8 mouse cellular contexts compared by ENCODE assay signal in the genomic region with DNA sequence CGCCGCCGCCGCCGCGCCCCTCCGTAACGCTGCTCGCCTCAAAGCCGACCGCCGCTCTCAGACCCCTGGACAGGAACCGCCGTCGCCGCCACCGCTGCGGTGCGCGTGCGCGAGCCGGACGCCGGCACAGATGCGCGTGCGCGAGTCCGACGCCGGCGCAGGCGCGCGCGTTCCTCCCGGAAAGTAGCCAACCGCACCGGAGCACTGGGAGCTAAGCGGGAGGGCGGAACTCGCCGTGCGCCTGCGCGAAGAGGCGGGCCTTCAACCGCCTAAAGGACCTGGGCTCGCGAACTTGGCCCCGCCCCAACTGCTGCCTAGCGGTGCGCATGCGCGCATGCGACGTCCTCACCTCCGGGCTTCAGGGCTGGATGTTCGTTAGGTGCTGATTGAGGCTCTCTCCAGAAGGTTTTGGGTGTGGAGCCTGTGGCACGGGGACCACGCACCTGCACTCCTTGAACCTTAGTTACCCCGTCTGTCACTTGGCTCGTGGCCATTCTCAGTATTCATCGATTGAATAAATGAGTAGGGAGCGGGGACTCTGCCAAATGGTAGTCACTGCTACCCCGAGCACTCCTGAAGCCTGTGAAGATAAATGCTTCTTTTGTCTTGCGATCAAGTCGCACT. TPM values are rescaled to one million over a fixed set of nuclear protein-coding genes. Genes with fewer than 3 reads are reported as not detected.
DNase-seq lines count a peak whose midpoint lies in the region; ATAC-seq lines count a peak whose summit lies in the region.

TSS of gene Upf1 (minus strand) at position 85 of the 624 bp plus-strand sequence.

- peak within 1 kb of the TSS; percentile 100 for H3K4me3 ChIP-seq in hindbrain, embryonic 16.5 days (ENCODE audit: low read length)
- peak within 1 kb of the TSS; percentile 76 for H3K4me3 ChIP-seq in macrophage (ENCODE audit: inconsistent target)

- H3K4me1 ChIP-seq in hindbrain, embryonic 16.5 days (ENCODE audit: control insufficient read depth, insufficient read depth, low read depth, low read length) = peaks cover 36% of the 10 kb centered on the region

- peaks cover 43% of the 10 kb centered on the region for H3K79me2 ChIP-seq in macrophage (ENCODE audit: inconsistent target)

- WGBS in hindbrain, embryonic 16.5 days = under 1% methylated on average over 66 of the region's 69 CpGs
- WGBS in macrophage (ENCODE audit: missing documents) = 2% methylated on average over 68 of the region's 69 CpGs

- peak; percentile 99 for DNase-seq in WW6 (ENCODE audit: low read depth, low spot score)
- peak; percentile 99 to 100 for DNase-seq in cerebellum, postnatal 4 days (ENCODE audit: low spot score in 2 of 2)
- DNase-seq in gastrocnemius, adult 18-20 months (ENCODE audit: low spot score) = peak; percentile 99
- peak; percentile 99 to 100 for DNase-seq in left cerebral cortex, adult 18-20 months (ENCODE audit: low spot score in 2 of 2)
- DNase-seq in right cerebral cortex, adult 18-20 months = peak; percentile 99
- peak; percentile 98 for DNase-seq in urinary bladder, postnatal 10 days (ENCODE audit: low spot score)

- peak; percentile 91 for ATAC-seq in hindbrain, embryonic 16.5 days

- peak within 1 kb of the TSS; percentile 100 for H3K4me2 ChIP-seq in hindbrain, embryonic 16.5 days (ENCODE audit: low read length)

- peak within 1 kb of the TSS; percentile 90 for H3K27ac ChIP-seq in hindbrain, embryonic 16.5 days (ENCODE audit: low read depth, low read length)
- H3K27ac ChIP-seq in macrophage = peak within 1 kb of the TSS; percentile 51

- H3K9me3 ChIP-seq in hindbrain, embryonic 16.5 days (ENCODE audit: control insufficient read depth, low read length) = no peaks in the 10 kb centered on the region

- H3K9ac ChIP-seq in hindbrain, embryonic 16.5 days (ENCODE audit: low read depth, low read length) = peak within 1 kb of the TSS; percentile 98

- H3K27me3 ChIP-seq in hindbrain, embryonic 16.5 days (replicated peaks; ENCODE audit: control insufficient read depth, insufficient read depth, low read length) = no peaks in the 10 kb centered on the region

- peaks cover 2% of the 10 kb centered on the region; the same call in 1 of the 2 replicates for H3K36me3 ChIP-seq in hindbrain, embryonic 16.5 days (ENCODE audit: control insufficient read depth, insufficient read depth, low read length)
- H3K36me3 ChIP-seq in macrophage (ENCODE audit: inconsistent target) = no peaks in the 10 kb centered on the region

RNA-seq across cellular contexts. Expression of gene Upf1, which starts in this region (rescaled TPM):
- 10 to 100 TPM; 29.8 to 31.1 TPM for total RNA-seq in gastrocnemius, adult 18-20 months (2021)
- polyA plus RNA-seq in hindbrain, embryonic 16.5 days (2015; fragmentation: Nextera tagmentation; extraction: Ambion mirVana) = 7.4 and 10.1 TPM in 2 replicates
- 10 to 100 TPM; 64.1 to 73.7 TPM for total RNA-seq in left cerebral cortex, adult 18-20 months (2021)
- total RNA-seq in macrophage (2018; cell fraction: chromatin; rRNA removed) = 100 to 1,000 TPM in 1 of 26 experiments, 10 to 100 TPM in 25; 34.5 to 111 (median 71.9) TPM
- total RNA-seq in macrophage (2018; cell fraction: cytosol; rRNA removed) = 10 to 100 TPM; 22.7 to 52.8 (median 35.2) TPM
- 10 to 100 TPM; 38.9 to 80.1 (median 55.5) TPM for total RNA-seq in macrophage (2018; cell fraction: nucleus; rRNA removed)
- polyA plus RNA-seq in macrophage (2018) = 19.3 to 31.3 TPM (median 30.1 TPM) in 3 replicates

Comparison
In these comparisons a context has a peak if more than half of its experiments do, and no peak if none do; other contexts are left out.
1. Peak in every context shown above with its lines: DNase-seq, ATAC-seq, H3K4me3 ChIP-seq and H3K27ac ChIP-seq.